Mouse (Mus musculus): ENCODE measurements at regions not wholly inside any gene's neighbourhood (a gene's known extent, or its start where the extent isn't known, plus 50 kb on each side); places are given as distances from the start of the nearest gene placed in this dataset.

- no peak for DNase-seq (ENCODE audit: low spot score in 2 of 2)
Observed at GRCm38 (mm10) chr2:131801212-131801611, 58.3 kb downstream of the Erv3 start.

GRCm38 (mm10) chr2:131800126-131800894, 59.2 kb downstream of the Erv3 start:
- DNase-seq (ENCODE audit: low spot score in 2 of 2) = no peak

GRCm38 (mm10) chr2:131799486-131799885, 60.1 kb downstream of the Erv3 start:
- DNase-seq (ENCODE audit: low spot score in 2 of 2) = no peak

GRCm38 (mm10) chr2:131797001-131797693, 62.4 kb downstream of the Erv3 start:
- no peak for DNase-seq (ENCODE audit: low spot score in 2 of 2)

GRCm38 (mm10) chr2:131775381-131775780, 84.2 kb downstream of the Erv3 start:
- no peak for DNase-seq (ENCODE audit: low spot score in 2 of 2)

- no peak for DNase-seq (ENCODE audit: low spot score in 2 of 2)
Observed at GRCm38 (mm10) chr2:131773691-131774090, 85.9 kb downstream of the Erv3 start.

- DNase-seq (ENCODE audit: low spot score in 2 of 2) = no peak
Observed at GRCm38 (mm10) chr2:131772163-131772562, 87.4 kb downstream of the Erv3 start.

- DNase-seq (ENCODE audit: low spot score in 2 of 2) = peak in 1 of 2 experiments; percentile 2
Observed at GRCm38 (mm10) chr2:131770852-131771251, 88.7 kb downstream of the Erv3 start.

- no peak for DNase-seq (ENCODE audit: low spot score in 2 of 2)
Observed at GRCm38 (mm10) chr2:131769656-131770210, 89.8 kb downstream of the Erv3 start.

GRCm38 (mm10) chr2:131766500-131766899, 93.0 kb downstream of the Erv3 start:
- no peak for DNase-seq (ENCODE audit: low spot score in 2 of 2)

GRCm38 (mm10) chr2:131761507-131761906, 98.0 kb downstream of the Erv3 start:
- no peak for DNase-seq (ENCODE audit: low spot score in 2 of 2)

GRCm38 (mm10) chr2:131757183-131757903, 102.2 kb downstream of the Erv3 start:
- no peak for DNase-seq (ENCODE audit: low spot score in 2 of 2)

- no peak for DNase-seq (ENCODE audit: low spot score in 2 of 2)
Observed at GRCm38 (mm10) chr2:131755107-131755506, 104.4 kb downstream of the Erv3 start.

GRCm38 (mm10) chr2:131753436-131753835, 106.1 kb downstream of the Erv3 start:
- no peak for DNase-seq (ENCODE audit: low spot score in 2 of 2)

GRCm38 (mm10) chr2:131750679-131751078, 108.9 kb downstream of the Erv3 start:
- no peak for DNase-seq (ENCODE audit: low spot score in 2 of 2)

- no peak for DNase-seq (ENCODE audit: low spot score in 2 of 2)
Observed at GRCm38 (mm10) chr2:131750206-131750605, 109.3 kb downstream of the Erv3 start.

- DNase-seq (ENCODE audit: low spot score in 2 of 2) = no peak
Observed at GRCm38 (mm10) chr2:131749746-131750145, 109.8 kb downstream of the Erv3 start.

- DNase-seq (ENCODE audit: low spot score in 2 of 2) = no peak
Observed at GRCm38 (mm10) chr2:131748791-131749190, 110.8 kb downstream of the Erv3 start.

GRCm38 (mm10) chr2:131747707-131748106, 111.8 kb downstream of the Erv3 start:
- DNase-seq (ENCODE audit: low spot score in 2 of 2) = no peak

- no peak for DNase-seq (ENCODE audit: low spot score in 2 of 2)
Observed at GRCm38 (mm10) chr2:131745381-131745895, 114.1 kb downstream of the Erv3 start.

- no peak for DNase-seq (ENCODE audit: low spot score in 2 of 2)
Observed at GRCm38 (mm10) chr2:131744957-131745356, 114.6 kb downstream of the Erv3 start.

- no peak for DNase-seq (ENCODE audit: low spot score in 2 of 2)
Observed at GRCm38 (mm10) chr2:131740456-131740855, 119.1 kb downstream of the Erv3 start.
